ENCODE assay signal across 8 mouse cellular contexts in genomic region chr19:41896319-41896711, GRCm38 (mm10). TPM values are rescaled to one million over a fixed set of nuclear protein-coding genes. Genes with fewer than 3 reads are reported as not detected.
A peak's percentile ranks its signal among the peaks of the same experiment; 100 is the strongest.
DNase-seq lines count a peak whose midpoint lies in the region; ATAC-seq and TF ChIP-seq lines count a peak whose summit lies in the region.

No protein-coding gene starts in this region.

- H3K4me2 ChIP-seq in embryonic facial prominence, embryonic 14.5 days (ENCODE audit: low read depth, low read length): peak overlapping the region; percentile 75
- H3K4me2 ChIP-seq in intestine, embryonic 16.5 days (ENCODE audit: low read depth, low read length): peak overlapping the region; percentile 73
- peak overlapping the region; percentile 91 for H3K4me2 ChIP-seq in neural tube, embryonic 12.5 days (replicated peaks)

- no peaks in the 10 kb centered on the region for H3K9me3 ChIP-seq in embryonic facial prominence, embryonic 14.5 days (ENCODE audit: control insufficient read depth, low read length)
- H3K9me3 ChIP-seq in intestine, embryonic 16.5 days (ENCODE audit: control insufficient read depth, low read length): no peaks in the 10 kb centered on the region
- H3K9me3 ChIP-seq in neural tube, embryonic 12.5 days: no peaks in the 10 kb centered on the region

- H3K27ac ChIP-seq in liver, adult 2 months (replicated peaks; ENCODE audit: insufficient read depth, low read depth, low read length): no peak overlapping the region
- no peak overlapping the region; the same call in 1 of the 2 replicates for H3K27ac ChIP-seq in embryonic facial prominence, embryonic 14.5 days (replicated peaks; ENCODE audit: low read depth, low read length)
- H3K27ac ChIP-seq in intestine, embryonic 16.5 days (ENCODE audit: low read length): no peak overlapping the region
- no peak overlapping the region for H3K27ac ChIP-seq in neural tube, embryonic 12.5 days

- 0 out of 2 replicates have a peak overlapping the region, but pooled peaks have one; percentile 11 for H3K9ac ChIP-seq in liver, adult 2 months (ENCODE audit: low read depth, low read length)
- H3K9ac ChIP-seq in embryonic facial prominence, embryonic 14.5 days (ENCODE audit: low read depth, low read length): peak overlapping the region; percentile 57
- peak overlapping the region; percentile 65 for H3K9ac ChIP-seq in intestine, embryonic 16.5 days (ENCODE audit: low read depth, low read length)
- H3K9ac ChIP-seq in neural tube, embryonic 12.5 days: peak overlapping the region; percentile 17; the same call in 1 of the 2 replicates

- no peak for TF ChIP-seq CTCF in liver, adult 2 months (IDR thresholded peaks at IDR 0.05; ENCODE audit: low read depth, low read length)

- H3K4me1 ChIP-seq in liver, adult 2 months (ENCODE audit: control insufficient read depth, insufficient read depth, low read length): peaks cover 7% of the 10 kb centered on the region
- H3K4me1 ChIP-seq in embryonic facial prominence, embryonic 14.5 days (ENCODE audit: control insufficient read depth, insufficient read depth, low read length): peaks cover 3% of the 10 kb centered on the region; the same call in 1 of the 2 replicates
- H3K4me1 ChIP-seq in intestine, embryonic 16.5 days (ENCODE audit: control insufficient read depth, insufficient read depth, low read length): peaks cover 9% of the 10 kb centered on the region
- peaks cover 11% of the 10 kb centered on the region for H3K4me1 ChIP-seq in neural tube, embryonic 12.5 days

- no peaks in the 10 kb centered on the region for H3K36me3 ChIP-seq in liver, adult 2 months (ENCODE audit: control insufficient read depth, insufficient read depth, low read length)
- peaks cover 10% of the 10 kb centered on the region; the same call in 1 of the 2 replicates for H3K36me3 ChIP-seq in embryonic facial prominence, embryonic 14.5 days (ENCODE audit: control insufficient read depth, insufficient read depth, low read length)
- H3K36me3 ChIP-seq in intestine, embryonic 16.5 days (ENCODE audit: control insufficient read depth, insufficient read depth, low read length): 0 out of 2 replicates have a peak, but pooled peaks cover 2% of the 10 kb centered on the region
- no peaks in the 10 kb centered on the region for H3K36me3 ChIP-seq in neural tube, embryonic 12.5 days

- no peak for DNase-seq in liver, adult 2 months (ENCODE audit: extremely low read depth, low read depth, low spot score)
- no peak for DNase-seq in liver
- no peak for DNase-seq in embryonic facial prominence, embryonic 14.5 days (ENCODE audit: low spot score)
- no peak for DNase-seq in adrenal gland, postnatal 25 days
- DNase-seq in ovary, postnatal 14 days (ENCODE audit: low spot score): no peak

- 15% methylated on average over 18 of the region's 18 CpGs for WGBS in liver, adult 2 months
- 17% methylated on average over 18 of the region's 18 CpGs for WGBS in embryonic facial prominence, embryonic 14.5 days
- 13% methylated on average over 18 of the region's 18 CpGs for WGBS in intestine, embryonic 16.5 days
- 18% methylated on average over 18 of the region's 18 CpGs for WGBS in neural tube, embryonic 12.5 days

- peak; percentile 15; the same call in 1 of the 2 replicates for ATAC-seq in embryonic facial prominence, embryonic 14.5 days (ENCODE audit: low read depth)
- peak; percentile 38 for ATAC-seq in intestine, embryonic 16.5 days
- ATAC-seq in neural tube, embryonic 12.5 days (ENCODE audit: low FRiP score, low read depth): peak; percentile 31; the same call in 1 of the 2 replicates
- no peak for ATAC-seq in activated CD4-positive, CD25-positive, alpha-beta regulatory T cell, adult 4 months

- H3K79me2 ChIP-seq in liver, adult 2 months (ENCODE audit: control insufficient read depth, insufficient read depth, low read length): no peaks in the 10 kb centered on the region

- no peaks in the 10 kb centered on the region for H3K27me3 ChIP-seq in liver, adult 2 months (ENCODE audit: control insufficient read depth, insufficient read depth, low read length)
- H3K27me3 ChIP-seq in embryonic facial prominence, embryonic 14.5 days (replicated peaks; ENCODE audit: control insufficient read depth, insufficient read depth, low read length): no peaks in the 10 kb centered on the region
- no peaks in the 10 kb centered on the region for H3K27me3 ChIP-seq in intestine, embryonic 16.5 days (replicated peaks; ENCODE audit: control insufficient read depth, insufficient read depth, low read length)
- H3K27me3 ChIP-seq in neural tube, embryonic 12.5 days (replicated peaks): no peaks in the 10 kb centered on the region

- TF ChIP-seq POLR2A in liver, adult 2 months (IDR thresholded peaks at IDR 0.05; ENCODE audit: extremely low read depth, insufficient read depth, low read length): no peak

- H3K4me3 ChIP-seq in liver, adult 2 months (ENCODE audit: insufficient read depth, low read depth, low read length): peak overlapping the region; percentile 66
- peak overlapping the region; percentile 62 for H3K4me3 ChIP-seq in embryonic facial prominence, embryonic 14.5 days (ENCODE audit: low read depth, low read length)
- H3K4me3 ChIP-seq in intestine, embryonic 16.5 days (ENCODE audit: low read length): peak overlapping the region; percentile 69
- peak overlapping the region; percentile 74 for H3K4me3 ChIP-seq in neural tube, embryonic 12.5 days

RNA-seq across cellular contexts. Expression of gene Rrp12, which starts 0.3 kb away (rescaled TPM):
- total RNA-seq in liver, adult 2 months (2014; rRNA removed): 1.4 and 1.8 TPM in 2 replicates
- 2.4 and 4.1 TPM in 2 replicates for polyA plus RNA-seq in liver, adult 2 months (2012; rRNA removed)
- 13.8 and 15.0 TPM in 2 replicates for polyA plus RNA-seq in embryonic facial prominence, embryonic 14.5 days (2014; fragmentation: Nextera tagmentation; extraction: Ambion mirVana)
- 14.1 and 15.7 TPM in 2 replicates for polyA plus RNA-seq in intestine, embryonic 16.5 days (2015; fragmentation: Nextera tagmentation; extraction: Ambion mirVana)
- 19.6 and 20.4 TPM in 2 replicates for polyA plus RNA-seq in neural tube, embryonic 12.5 days (2016; fragmentation: Nextera tagmentation; extraction: Ambion mirVana)
- polyA plus RNA-seq in activated CD4-positive, CD25-positive, alpha-beta regulatory T cell, adult 4 months (2017; shearing (Covaris generic)): 1 to 10 TPM; 6.9 to 8.8 TPM
- 12.3 and 16.9 TPM in 2 replicates for total RNA-seq in adrenal gland, postnatal 25 days (2021)

RNA-seq across cellular contexts. Expression of gene Pgam1, which starts 15.4 kb away (rescaled TPM):
- total RNA-seq in liver, adult 2 months (2014; rRNA removed): 108 and 145 TPM in 2 replicates
- polyA plus RNA-seq in liver, adult 2 months (2012; rRNA removed): 195 and 215 TPM in 2 replicates
- polyA plus RNA-seq in embryonic facial prominence, embryonic 14.5 days (2014; fragmentation: Nextera tagmentation; extraction: Ambion mirVana): 522 and 549 TPM in 2 replicates
- 1,020 and 1,026 TPM in 2 replicates for polyA plus RNA-seq in intestine, embryonic 16.5 days (2015; fragmentation: Nextera tagmentation; extraction: Ambion mirVana)
- polyA plus RNA-seq in neural tube, embryonic 12.5 days (2016; fragmentation: Nextera tagmentation; extraction: Ambion mirVana): 577 and 583 TPM in 2 replicates
- 10 to 100 TPM; 60.3 to 83.9 TPM for polyA plus RNA-seq in activated CD4-positive, CD25-positive, alpha-beta regulatory T cell, adult 4 months (2017; shearing (Covaris generic))
- 708 and 730 TPM in 2 replicates for total RNA-seq in adrenal gland, postnatal 25 days (2021)

RNA-seq across cellular contexts. Expression of gene Exosc1, which starts 36.9 kb away (rescaled TPM):
- total RNA-seq in liver, adult 2 months (2014; rRNA removed): 5.6 and 6.5 TPM in 2 replicates
- polyA plus RNA-seq in liver, adult 2 months (2012; rRNA removed): 5.9 and 8.2 TPM in 2 replicates
- 67.8 and 71.3 TPM in 2 replicates for polyA plus RNA-seq in embryonic facial prominence, embryonic 14.5 days (2014; fragmentation: Nextera tagmentation; extraction: Ambion mirVana)
- 55.4 and 63.2 TPM in 2 replicates for polyA plus RNA-seq in intestine, embryonic 16.5 days (2015; fragmentation: Nextera tagmentation; extraction: Ambion mirVana)
- polyA plus RNA-seq in neural tube, embryonic 12.5 days (2016; fragmentation: Nextera tagmentation; extraction: Ambion mirVana): 67.0 and 68.3 TPM in 2 replicates
- 100 to 1,000 TPM in 1 of 2 experiments, 10 to 100 TPM in 1; 75.9 to 103 TPM for polyA plus RNA-seq in activated CD4-positive, CD25-positive, alpha-beta regulatory T cell, adult 4 months (2017; shearing (Covaris generic))
- 24.0 and 30.3 TPM in 2 replicates for total RNA-seq in adrenal gland, postnatal 25 days (2021)

RNA-seq across cellular contexts. Expression of gene Zdhhc16, which starts 37.0 kb away (rescaled TPM):
- total RNA-seq in liver, adult 2 months (2014; rRNA removed): 7.9 and 15.0 TPM in 2 replicates
- 40.9 and 49.9 TPM in 2 replicates for polyA plus RNA-seq in liver, adult 2 months (2012; rRNA removed)
- 69.1 and 72.4 TPM in 2 replicates for polyA plus RNA-seq in embryonic facial prominence, embryonic 14.5 days (2014; fragmentation: Nextera tagmentation; extraction: Ambion mirVana)
- polyA plus RNA-seq in intestine, embryonic 16.5 days (2015; fragmentation: Nextera tagmentation; extraction: Ambion mirVana): 65.3 and 66.1 TPM in 2 replicates
- 79.2 and 82.1 TPM in 2 replicates for polyA plus RNA-seq in neural tube, embryonic 12.5 days (2016; fragmentation: Nextera tagmentation; extraction: Ambion mirVana)
- 10 to 100 TPM; 39.0 to 41.1 TPM for polyA plus RNA-seq in activated CD4-positive, CD25-positive, alpha-beta regulatory T cell, adult 4 months (2017; shearing (Covaris generic))
- total RNA-seq in adrenal gland, postnatal 25 days (2021): 36.0 and 39.8 TPM in 2 replicates

RNA-seq across cellular contexts. Expression of gene Frat2, which starts 48.4 kb away (rescaled TPM):
- 0.87 and 1.3 TPM in 2 replicates for total RNA-seq in liver, adult 2 months (2014; rRNA removed)
- polyA plus RNA-seq in liver, adult 2 months (2012; rRNA removed): 2.2 and 2.4 TPM in 2 replicates
- 2.8 and 3.2 TPM in 2 replicates for polyA plus RNA-seq in embryonic facial prominence, embryonic 14.5 days (2014; fragmentation: Nextera tagmentation; extraction: Ambion mirVana)
- polyA plus RNA-seq in intestine, embryonic 16.5 days (2015; fragmentation: Nextera tagmentation; extraction: Ambion mirVana): 4.7 and 6.0 TPM in 2 replicates
- polyA plus RNA-seq in neural tube, embryonic 12.5 days (2016; fragmentation: Nextera tagmentation; extraction: Ambion mirVana): 19.3 and 19.7 TPM in 2 replicates
- polyA plus RNA-seq in activated CD4-positive, CD25-positive, alpha-beta regulatory T cell, adult 4 months (2017; shearing (Covaris generic)): 1 to 10 TPM in 1 of 2 experiments, under 1 TPM in 1; 0.65 to 1.5 TPM
- 4.0 and 6.6 TPM in 2 replicates for total RNA-seq in adrenal gland, postnatal 25 days (2021)

Comparison
In these comparisons a context has a peak if more than half of its experiments do, and no peak if none do; other contexts are left out.
1. H3K9ac ChIP-seq: peak in every context shown above with its lines; median percentile 65 in intestine, embryonic 16.5 days; 57 in embryonic facial prominence, embryonic 14.5 days; 17 in neural tube, embryonic 12.5 days; 11 in liver, adult 2 months.